Mouse (Mus musculus) heart, embryonic 11.5 days (tissue): ENCODE results near the gene Ndufa8. TPM values are rescaled to one million over a fixed set of nuclear protein-coding genes. Genes with fewer than 3 reads are reported as not detected.

ENCODE experiments used
- ATAC-seq: fragments of 200-750 bp; cut with Nextera tagmentation; replicated peaks from 2 replicates; pipeline ENCODE4 v1.8.0; 2017; ENCODE audit warnings: moderate library complexity; ENCODE audit not compliant: insufficient number of reproducible peaks, low FRiP score, low TSS enrichment
- H3K27ac ChIP-seq: fragments of 300-500 bp; sonication (generic); 2 replicates; pipeline ENCODE4 v1.5.1; 2014; ENCODE audit warnings: mild to moderate bottlenecking, low read depth, low read length
- H3K27me3 ChIP-seq: fragments of 300-500 bp; sonication (generic); 2 replicates; pipeline ENCODE4 v1.6.1; 2014; ENCODE audit warnings: mild to moderate bottlenecking, low read length, mixed read lengths; ENCODE audit not compliant: control insufficient read depth, insufficient read depth
- H3K36me3 ChIP-seq: fragments of 300-500 bp; sonication (generic); 2 replicates; pipeline ENCODE4 v1.6.1; 2014; ENCODE audit warnings: mild to moderate bottlenecking, low read length, moderate library complexity, mixed read lengths; ENCODE audit not compliant: control insufficient read depth, insufficient read depth
- H3K4me1 ChIP-seq: fragments of 300-500 bp; sonication (generic); 2 replicates; pipeline ENCODE4 v1.6.1; 2014; ENCODE audit warnings: low read length; ENCODE audit not compliant: control insufficient read depth, insufficient read depth
- H3K4me2 ChIP-seq: fragments of 300-500 bp; sonication (generic); 2 replicates; pipeline ENCODE4 v1.6.1; 2014; ENCODE audit warnings: mild to moderate bottlenecking, moderate library complexity
- H3K4me3 ChIP-seq: fragments of 300-500 bp; sonication (generic); 2 replicates; pipeline ENCODE4 v1.5.1; 2014; ENCODE audit warnings: low read depth, low read length
- H3K9ac ChIP-seq: fragments of 300-500 bp; sonication (generic); 2 replicates; pipeline ENCODE4 v1.6.1; 2014; ENCODE audit warnings: mild to moderate bottlenecking, low read depth, low read length, moderate library complexity
- H3K9me3 ChIP-seq: fragments of 300-500 bp; sonication (generic); replicated peaks from 2 replicates; pipeline ENCODE4 v1.6.1; 2016; ENCODE audit warnings: low read length; ENCODE audit not compliant: control insufficient read depth
- WGBS: fragments of 180-500 bp; shearing (Covaris S2); extraction: QIAGEN DNeasy Blood & Tissue Kit; methylation state at CpG from one replicate; pipeline ENCODE4 v1.1.7; 2014; ENCODE audit not compliant: insufficient replicate concordance; 5-methylcytosine and 5-hydroxymethylcytosine counted together
- polyA plus RNA-seq: library from polyadenylated mRNA; unstranded; fragments of >200 nt; fragmentation: Nextera tagmentation; extraction: Ambion mirVana; gene quantifications from 2 replicates; pipeline ENCODE4 v1.2.1, GENCODE M21; 2014

The Ndufa8 gene
- polyA plus RNA-seq, 1 experiment from 2014 or later = 367 TPM

DNA sequence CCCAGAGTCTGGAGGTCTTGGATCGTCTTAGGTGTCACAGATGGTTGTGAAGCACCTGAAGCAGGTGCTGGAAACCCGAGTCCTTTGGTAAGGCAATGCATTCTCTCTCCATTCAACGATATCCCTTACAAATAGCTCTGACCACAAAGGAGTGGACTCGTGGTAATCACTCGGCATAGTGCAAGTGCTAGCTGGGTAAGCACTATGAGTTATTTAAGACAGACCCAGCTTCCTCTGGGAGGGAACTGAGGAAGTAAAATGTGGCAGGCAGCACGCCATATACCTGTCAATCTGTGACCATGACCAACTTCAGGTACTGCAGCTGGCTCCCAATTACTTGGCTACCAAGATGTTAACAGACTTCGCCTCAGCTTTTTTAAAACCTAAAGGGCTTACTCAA is 14.3 kb downstream of the Ndufa8 start:
- ATAC-seq = no peak
- Histone ChIP-seq H3K36me3 (peaks cover 16% of the 10 kb centered on the region), H3K27ac (no peak overlapping the region), H3K4me3 (no peak overlapping the region), H3K9me3 (0 out of 2 replicates have a peak, but pooled peaks cover 5% of the 10 kb centered on the region), H3K27me3 (no peaks in the 10 kb centered on the region), H3K4me2 (no peak overlapping the region), H3K9ac (no peak overlapping the region), H3K4me1 (peaks cover 9% of the 10 kb centered on the region; the same call in 1 of the 2 replicates)
- 90% methylated on average over 7 of the region's 7 CpGs for WGBS

DNA sequence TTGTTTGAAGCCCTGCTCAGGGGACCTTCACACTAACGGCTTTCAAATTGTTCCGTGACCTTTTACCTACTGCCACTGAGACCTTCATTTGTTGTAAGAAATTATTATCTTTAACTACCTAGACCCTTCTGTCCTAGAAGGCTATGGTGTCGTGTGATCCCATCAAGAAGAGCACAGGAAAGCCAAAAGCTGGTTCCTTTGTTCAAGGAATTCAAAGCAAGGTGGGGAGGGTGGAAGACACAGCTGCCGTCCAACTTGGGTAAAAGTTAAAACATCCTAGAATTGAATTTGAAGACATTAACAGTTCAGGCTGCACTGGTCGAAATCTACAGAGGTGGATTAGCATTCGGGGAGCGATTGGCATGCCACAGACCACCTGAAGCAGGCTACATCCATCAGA is 15.2 kb downstream of the Ndufa8 start:
- WGBS = 70% methylated on average over 7 of the region's 7 CpGs

DNA sequence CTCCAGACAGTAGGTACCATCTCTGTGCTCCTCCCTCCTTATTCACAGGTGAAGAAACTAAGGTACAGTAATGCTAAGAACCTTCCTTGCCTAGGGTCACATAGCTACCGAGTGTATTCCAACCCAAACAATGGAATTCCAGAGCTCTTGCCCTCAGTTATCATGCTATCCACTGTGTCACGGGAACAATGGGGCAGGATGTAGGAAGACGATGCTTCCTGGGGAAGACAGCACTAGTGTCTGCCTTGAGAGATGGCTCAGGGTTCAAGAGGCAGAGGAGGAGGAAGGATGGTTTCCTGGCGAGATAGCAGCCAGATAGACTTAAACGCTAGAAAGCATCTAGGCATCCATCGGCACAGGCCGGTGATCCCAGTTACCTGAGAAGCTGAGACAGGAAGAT is 16.3 kb downstream of the Ndufa8 start:
- Histone ChIP-seq H3K4me3 (no peak overlapping the region), H3K4me1 (no peaks in the 10 kb centered on the region)
- ATAC-seq = no peak

More for the DNA sequence above, 15.2 kb downstream of the Ndufa8 start:
- H3K9me3 ChIP-seq = 0 out of 2 replicates have a peak, but pooled peaks cover 5% of the 10 kb centered on the region
- H3K27me3 ChIP-seq = no peaks in the 10 kb centered on the region
- H3K9ac ChIP-seq = no peak overlapping the region
- peaks cover 16% of the 10 kb centered on the region for H3K36me3 ChIP-seq
- H3K4me1 ChIP-seq = no peaks in the 10 kb centered on the region
- no peak for ATAC-seq
- H3K4me3 ChIP-seq = no peak overlapping the region
- H3K4me2 ChIP-seq = no peak overlapping the region
- H3K27ac ChIP-seq = no peak overlapping the region

DNA sequence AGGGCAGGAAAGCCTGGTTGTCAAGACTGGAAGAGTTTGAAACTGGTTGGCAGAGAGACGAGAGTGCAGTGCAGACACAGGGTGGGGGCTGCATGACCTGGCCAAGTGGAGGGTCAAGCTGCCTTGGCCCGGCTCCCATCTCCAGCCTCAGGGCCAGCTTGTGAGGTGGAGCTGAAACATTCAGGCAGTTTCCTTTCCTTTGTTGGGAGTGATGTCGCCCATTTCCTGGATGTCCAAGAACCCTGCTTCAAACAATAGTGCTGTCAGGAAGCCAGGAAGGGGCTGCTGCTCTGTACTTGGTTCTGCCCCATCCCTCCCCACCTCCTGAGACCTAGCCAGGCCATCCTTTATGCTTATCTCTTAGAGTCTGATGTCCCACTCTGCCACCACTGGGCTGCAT is 25.9 kb downstream of the Ndufa8 start:
- Histone ChIP-seq H3K36me3 (no peaks in the 10 kb centered on the region), H3K9ac (no peak overlapping the region), H3K4me3 (no peak overlapping the region), H3K27me3 (0 out of 2 replicates have a peak, but pooled peaks cover 3% of the 10 kb centered on the region), H3K27ac (no peak overlapping the region), H3K9me3 (no peaks in the 10 kb centered on the region), H3K4me1 (no peaks in the 10 kb centered on the region), H3K4me2 (no peak overlapping the region)
- no peak; the same call in 1 of the 2 replicates for ATAC-seq
- WGBS = 34% methylated on average over 3 of the region's 3 CpGs

More for the DNA sequence above, 16.3 kb downstream of the Ndufa8 start:
- 64% methylated on average over 7 of the region's 7 CpGs for WGBS
- Histone ChIP-seq H3K27me3 (no peaks in the 10 kb centered on the region), H3K9me3 (0 out of 2 replicates have a peak, but pooled peaks cover 5% of the 10 kb centered on the region), H3K36me3 (peaks cover 13% of the 10 kb centered on the region), H3K4me2 (no peak overlapping the region), H3K27ac (no peak overlapping the region), H3K9ac (no peak overlapping the region)

DNA sequence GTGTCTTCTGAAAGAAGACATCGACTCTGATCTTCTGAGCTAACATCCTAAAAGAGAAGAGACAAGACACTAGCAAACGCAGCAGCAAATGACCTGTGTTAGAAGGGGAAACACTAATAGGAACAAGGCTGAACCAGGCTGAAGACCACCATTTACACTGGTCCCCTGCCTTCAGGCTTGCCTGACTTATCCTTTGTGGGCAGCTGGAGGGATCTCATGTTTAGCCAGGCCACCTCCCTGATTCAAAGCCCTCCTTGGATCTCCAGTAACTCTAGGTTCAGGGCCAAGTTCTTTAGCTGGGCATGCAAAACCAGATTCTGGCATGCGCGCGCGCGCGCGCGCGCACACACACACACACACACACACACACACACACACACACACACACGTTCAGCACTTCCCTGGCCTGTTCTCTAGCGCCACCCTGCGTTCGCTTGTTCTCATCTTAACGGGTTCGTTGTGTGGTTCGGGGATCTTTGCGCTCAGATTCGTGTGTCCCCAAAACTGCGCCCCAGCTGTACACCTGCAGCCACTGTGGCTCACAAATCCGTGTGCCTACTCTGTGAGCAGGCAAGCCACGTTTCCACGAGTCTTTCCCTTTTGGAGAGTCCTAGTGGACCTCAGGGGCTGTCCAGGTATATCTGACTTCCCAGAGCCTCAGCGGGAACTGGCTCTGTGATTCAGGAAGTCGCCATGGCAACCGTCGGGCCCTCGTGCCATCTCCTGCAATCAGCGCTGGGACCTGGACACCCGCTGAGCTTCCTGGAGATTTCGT is 27.6 kb downstream of the Ndufa8 start:
- WGBS = 11% methylated on average over 32 of the region's 32 CpGs
- peak overlapping the region; percentile 24; the same call in 1 of the 2 replicates for H3K4me3 ChIP-seq
- 0 out of 2 replicates have a peak, but pooled peaks have one; percentile 35 for ATAC-seq

DNA sequence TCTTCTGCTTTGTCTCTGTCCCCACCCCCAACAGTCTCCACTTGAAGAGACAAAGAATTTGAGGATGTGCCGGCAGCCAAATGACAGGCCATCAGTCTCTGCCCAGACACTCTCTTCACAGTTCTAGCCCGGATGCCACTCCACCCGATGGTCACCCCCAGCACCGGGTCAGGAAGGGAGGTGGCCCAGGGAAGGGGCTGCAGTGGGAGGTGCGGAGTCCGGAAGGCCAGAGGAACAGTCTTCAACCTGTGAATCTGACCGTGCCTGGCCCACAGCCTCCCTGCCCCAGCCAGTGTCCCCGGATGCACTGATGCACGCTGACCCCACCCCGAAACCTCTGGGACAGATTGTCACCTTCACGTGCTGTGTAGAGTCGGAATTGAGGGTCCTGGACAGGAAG is 36.2 kb downstream of the Ndufa8 start:
- Histone ChIP-seq H3K4me1 (peaks cover 3% of the 10 kb centered on the region; the same call in 1 of the 2 replicates), H3K27ac (no peak overlapping the region), H3K36me3 (no peaks in the 10 kb centered on the region), H3K4me3 (no peak overlapping the region), H3K9me3 (no peaks in the 10 kb centered on the region), H3K9ac (no peak overlapping the region), H3K4me2 (no peak overlapping the region), H3K27me3 (peaks cover 24% of the 10 kb centered on the region)
- whole genome bisulfite sequencing = 43% methylated on average over 12 of the region's 12 CpGs
- ATAC-seq = 0 out of 2 replicates have a peak, but pooled peaks have one; percentile 39

More for the DNA sequence above, 27.6 kb downstream of the Ndufa8 start:
- no peak overlapping the region for H3K9ac ChIP-seq
- H3K4me2 ChIP-seq = peak overlapping the region; percentile 62
- 0 out of 2 replicates have a peak, but pooled peaks cover 3% of the 10 kb centered on the region for H3K27me3 ChIP-seq
- no peaks in the 10 kb centered on the region for H3K36me3 ChIP-seq
- H3K9me3 ChIP-seq = no peaks in the 10 kb centered on the region
- no peaks in the 10 kb centered on the region for H3K4me1 ChIP-seq
- H3K27ac ChIP-seq = no peak overlapping the region

DNA sequence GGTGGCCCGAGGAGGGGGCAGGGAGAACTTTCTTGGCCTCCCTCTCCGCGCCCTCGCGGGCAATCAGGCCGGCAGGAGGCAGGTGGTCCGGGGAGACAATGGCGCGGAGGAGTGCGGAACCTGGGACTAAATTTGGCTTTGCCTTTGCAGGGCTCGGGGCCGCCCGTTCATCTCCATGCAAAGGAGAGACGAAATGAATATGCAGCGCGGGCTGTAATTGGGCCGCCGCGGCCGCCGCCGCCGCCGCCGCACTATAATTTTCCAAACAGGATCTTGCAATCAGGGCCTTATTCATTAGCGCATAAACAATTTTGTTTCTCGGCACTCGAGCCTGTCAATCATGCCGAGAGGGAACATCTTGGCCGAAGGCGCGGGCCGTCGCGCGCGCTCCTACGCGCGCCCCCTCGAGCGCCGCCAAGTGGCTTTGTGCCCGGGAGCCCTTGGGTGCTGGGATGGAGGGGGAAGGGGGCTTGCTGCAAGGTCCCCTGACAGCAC is 37.8 kb downstream of the Ndufa8 start:
- H3K9me3 ChIP-seq = no peaks in the 10 kb centered on the region
- peak overlapping the region; percentile 54 for H3K4me3 ChIP-seq
- under 1% methylated on average over 44 of the region's 44 CpGs for WGBS
- no peak for ATAC-seq
- H3K4me2 ChIP-seq = peak overlapping the region; percentile 82
- H3K36me3 ChIP-seq = no peaks in the 10 kb centered on the region
- peak overlapping the region; percentile 52 for H3K9ac ChIP-seq
- peaks cover 24% of the 10 kb centered on the region for H3K27me3 ChIP-seq
- peaks cover 3% of the 10 kb centered on the region; the same call in 1 of the 2 replicates for H3K4me1 ChIP-seq
- no peak overlapping the region for H3K27ac ChIP-seq

DNA sequence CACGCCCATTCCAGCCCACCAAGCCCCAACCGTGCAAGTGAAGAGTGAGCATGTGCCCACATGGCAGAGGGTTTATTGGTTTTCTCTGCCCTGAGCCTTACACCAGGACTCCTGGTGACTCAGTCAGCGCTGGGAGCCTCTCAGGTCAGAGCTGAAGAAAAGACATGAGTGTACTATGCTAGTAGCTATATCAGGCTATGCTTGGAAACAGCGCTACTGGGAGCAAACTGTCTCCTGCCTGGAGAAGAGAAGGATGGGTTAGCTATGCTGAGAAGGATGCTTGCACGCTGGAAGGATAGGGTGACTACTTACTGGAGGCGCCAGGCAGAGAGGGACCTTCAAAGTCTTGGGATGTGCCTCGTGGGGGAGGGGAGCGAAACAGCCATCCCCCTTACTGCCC is 38.6 kb downstream of the Ndufa8 start:
- peak overlapping the region; percentile 82 for H3K4me2 ChIP-seq
- no peak overlapping the region for H3K27ac ChIP-seq
- no peak for ATAC-seq
- H3K36me3 ChIP-seq = no peaks in the 10 kb centered on the region
- peaks cover 24% of the 10 kb centered on the region for H3K27me3 ChIP-seq
- 40% methylated on average over 8 of the region's 8 CpGs for WGBS
- H3K4me1 ChIP-seq = peaks cover 3% of the 10 kb centered on the region; the same call in 1 of the 2 replicates
- H3K9me3 ChIP-seq = no peaks in the 10 kb centered on the region
- H3K4me3 ChIP-seq = peak overlapping the region; percentile 54; the same call in 1 of the 2 replicates
- H3K9ac ChIP-seq = no peak overlapping the region
